Mouse (Mus musculus) spleen, adult 12 weeks (tissue): Measurements from ENCODE around the gene Gm10638.

Source experiments
- DNase-seq: peaks from one replicate; pipeline ENCODE4 v3.0.0; 2022; ENCODE audit warnings: low spot score

Gene Gm10638

DNA sequence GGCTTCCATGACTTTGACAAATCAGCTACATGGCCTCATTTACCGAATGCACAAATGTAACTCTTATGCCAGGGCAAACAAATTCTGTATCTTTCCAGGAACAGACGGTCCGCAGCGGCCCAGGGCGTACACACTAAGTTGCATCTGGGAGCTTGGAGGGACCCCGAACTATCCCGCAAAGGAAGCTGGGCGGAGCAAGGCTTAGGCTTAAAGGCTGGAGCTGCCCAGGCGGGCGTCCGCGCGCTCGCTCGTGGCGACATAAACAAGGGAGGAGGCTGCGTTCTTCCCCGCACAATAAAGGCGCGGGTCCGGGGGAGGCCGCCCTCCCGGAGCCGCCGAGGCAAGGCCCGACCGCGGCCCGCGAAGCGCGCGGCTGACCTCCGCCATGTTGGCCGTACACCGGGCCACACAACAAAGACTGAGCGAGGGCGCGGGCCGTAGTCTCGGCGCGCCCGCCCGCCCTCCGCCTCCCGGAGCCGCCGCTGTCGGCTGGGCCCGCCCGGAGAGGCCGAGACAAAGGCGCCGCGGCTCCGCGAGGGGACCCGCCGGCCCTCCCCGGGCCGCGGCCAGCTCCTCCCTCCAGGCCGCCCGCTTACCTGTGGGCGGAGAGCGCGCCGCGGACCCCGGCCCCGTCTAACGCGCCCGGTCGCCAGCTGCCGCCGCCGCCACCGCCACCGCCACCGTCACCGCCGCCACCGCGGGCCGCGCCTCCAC is at the start of gene Gm10638, which contains the start of gene Siah1a:
TSS of gene Gm10638 (plus strand) at position 479 of the 714 bp plus-strand sequence.
TSS of gene Siah1a (minus strand) at position 714 of the 714 bp plus-strand sequence.
- DNase-seq: peak; percentile 63

GRCm38 (mm10) chr8:86695703-86696102 is 49.8 kb upstream of the Gm10638 start:
- no peak for DNase-seq

GRCm38 (mm10) chr8:86698811-86699421 is 46.6 kb upstream of the Gm10638 start:
- no peak for DNase-seq

DNA sequence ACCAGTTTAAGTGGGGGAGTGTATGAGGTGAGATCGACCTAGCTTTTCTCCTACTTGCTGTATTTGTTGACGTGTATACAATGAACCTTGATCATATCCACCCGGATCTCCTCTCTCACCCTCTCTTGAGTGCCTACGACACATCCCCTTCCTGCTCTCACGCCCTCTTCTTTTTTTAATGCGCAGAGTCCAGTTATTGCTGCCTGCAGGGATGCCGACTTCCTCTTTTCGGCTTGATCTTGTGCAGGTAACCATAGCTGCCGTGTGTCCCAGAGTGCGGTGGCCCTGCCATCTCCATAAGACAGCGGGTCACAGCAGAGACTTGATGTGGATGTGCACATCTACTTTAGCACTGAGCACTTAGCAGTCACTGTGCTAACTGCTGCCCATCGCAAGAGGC is 46.0 kb upstream of the Gm10638 start:
- no peak for DNase-seq

DNA sequence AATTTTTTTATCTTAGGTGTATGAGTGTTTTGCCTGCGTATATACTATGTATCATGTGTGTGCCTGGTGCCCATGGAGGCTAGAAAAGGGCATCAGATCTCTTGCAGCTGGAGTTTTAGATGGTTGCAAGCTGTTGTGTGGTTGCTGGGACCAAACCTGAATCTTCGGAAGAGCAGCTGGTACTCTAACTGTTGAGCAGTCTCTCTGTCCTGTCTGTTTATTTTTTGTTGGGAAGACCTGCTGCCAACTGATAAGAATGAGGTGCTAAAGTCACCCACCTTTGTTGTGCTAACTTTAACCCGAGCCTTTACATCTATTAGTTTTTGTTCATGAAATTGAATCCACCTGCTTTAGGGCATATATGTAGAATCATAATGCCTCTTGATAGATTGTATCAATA is 43.0 kb upstream of the Gm10638 start:
- no peak for DNase-seq

DNA sequence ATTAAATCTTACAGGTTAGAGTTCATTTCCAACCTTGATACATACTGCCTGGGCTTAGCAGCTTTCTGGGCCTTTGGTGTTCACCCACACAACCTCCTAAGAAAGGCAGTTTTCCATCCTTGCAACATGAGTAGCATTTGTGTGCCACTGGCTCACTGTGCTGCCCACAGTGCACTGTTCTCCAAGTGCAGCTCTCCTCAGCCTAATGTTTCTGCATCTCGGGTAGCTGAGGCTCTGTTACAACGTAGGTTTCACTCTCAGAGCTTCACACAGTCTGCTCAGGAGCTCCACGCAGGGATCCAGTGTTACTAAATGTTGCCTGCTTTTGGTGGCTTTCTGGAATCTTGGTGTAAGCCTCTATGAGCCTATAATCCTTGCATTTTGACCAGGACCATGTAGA is 40.2 kb upstream of the Gm10638 start:
- no peak for DNase-seq

GRCm38 (mm10) chr8:86706756-86707155 is 38.7 kb upstream of the Gm10638 start:
- no peak for DNase-seq

- DNase-seq: peak; percentile 45
Measured at GRCm38 (mm10) chr8:86707873-86708272, 37.6 kb upstream of the Gm10638 start.

DNA sequence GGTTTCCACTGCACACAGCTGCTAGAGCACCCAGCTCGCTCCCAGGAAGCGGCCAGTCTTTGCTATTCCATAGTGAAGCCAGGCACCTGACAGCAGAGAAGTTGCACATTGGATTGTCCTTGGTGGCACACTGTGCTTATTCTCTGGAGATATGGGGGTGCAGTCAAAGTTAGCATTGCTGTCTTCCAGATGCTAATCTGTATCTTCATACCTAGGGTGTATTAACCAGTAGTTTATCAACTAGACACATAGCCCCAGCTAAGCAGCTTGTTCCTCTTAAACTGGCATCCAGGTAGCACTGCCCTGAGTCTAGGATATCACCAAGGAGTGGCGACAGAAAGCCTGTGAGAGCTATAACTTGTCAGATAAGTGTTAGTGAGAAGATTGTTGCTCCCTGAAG is 32.9 kb upstream of the Gm10638 start:
- no peak for DNase-seq

- no peak for DNase-seq
Measured at GRCm38 (mm10) chr8:86713407-86714188, 31.9 kb upstream of the Gm10638 start.

DNA sequence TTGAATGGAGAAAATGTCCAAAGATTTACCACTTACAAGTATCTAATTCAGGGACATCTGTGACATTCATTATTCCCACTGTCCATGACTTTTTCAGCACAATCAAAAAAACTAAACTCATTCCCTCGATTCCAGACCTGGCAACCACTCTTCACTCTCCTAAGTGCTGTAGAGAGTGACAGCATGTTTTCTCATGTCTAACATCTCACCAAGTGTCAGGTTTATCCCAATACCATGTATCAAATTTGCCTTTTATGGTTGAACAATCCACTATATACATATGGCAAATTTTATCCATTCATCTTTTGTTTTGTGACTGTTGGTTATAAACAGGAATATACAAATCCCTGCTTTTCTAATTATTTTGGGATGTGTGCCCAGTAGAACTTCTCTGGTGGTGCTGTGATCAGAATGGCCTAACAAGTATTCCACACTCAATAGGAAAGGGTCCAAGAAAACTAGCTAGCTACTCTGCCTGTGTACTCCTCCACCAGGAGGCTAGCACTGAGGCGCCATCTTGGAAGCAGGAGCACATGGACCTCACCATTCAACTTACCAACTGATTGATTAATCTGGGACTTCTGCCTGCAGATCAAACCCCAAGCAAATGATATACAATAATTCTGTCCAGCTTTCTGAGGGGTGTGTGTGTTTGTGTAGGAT is 27.0 kb upstream of the Gm10638 start:
- DNase-seq: no peak

GRCm38 (mm10) chr8:86719368-86719767 is 26.1 kb upstream of the Gm10638 start:
- no peak for DNase-seq

DNA sequence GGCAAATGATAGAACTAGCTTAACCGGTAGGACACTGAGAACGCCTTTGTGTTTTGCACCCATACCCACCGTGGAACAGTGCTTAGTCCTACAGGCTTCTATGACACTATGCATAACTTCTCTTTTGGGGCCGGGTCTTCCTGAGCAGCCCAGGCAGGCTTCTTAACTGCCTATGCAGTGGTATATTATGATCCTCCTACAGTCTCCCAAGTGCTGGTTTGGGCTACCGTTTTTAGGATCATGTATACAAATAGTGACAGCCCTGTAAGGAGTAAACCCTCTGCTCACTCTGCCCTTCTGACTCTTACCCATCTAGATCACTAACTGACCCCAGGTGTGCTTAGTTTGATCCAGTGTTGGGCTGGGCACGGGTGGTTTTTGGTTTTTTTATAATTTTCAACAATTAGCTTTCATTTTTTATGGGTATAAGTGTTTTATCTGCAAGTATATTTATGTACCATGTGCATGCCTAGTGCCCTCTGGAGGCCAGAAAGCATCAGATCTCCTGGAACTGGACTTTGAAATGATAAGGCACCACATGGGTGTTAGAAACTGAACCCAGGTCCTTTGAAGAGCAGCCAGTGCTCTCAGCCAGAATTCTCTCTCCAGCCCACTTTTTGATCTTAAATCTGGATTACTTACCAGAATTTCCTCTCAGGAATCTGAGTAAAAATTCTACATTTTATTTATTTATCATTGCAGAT is 24.6 kb upstream of the Gm10638 start:
- DNase-seq: no peak

- no peak for DNase-seq
Measured at GRCm38 (mm10) chr8:86721490-86721889, 24.0 kb upstream of the Gm10638 start.

DNA sequence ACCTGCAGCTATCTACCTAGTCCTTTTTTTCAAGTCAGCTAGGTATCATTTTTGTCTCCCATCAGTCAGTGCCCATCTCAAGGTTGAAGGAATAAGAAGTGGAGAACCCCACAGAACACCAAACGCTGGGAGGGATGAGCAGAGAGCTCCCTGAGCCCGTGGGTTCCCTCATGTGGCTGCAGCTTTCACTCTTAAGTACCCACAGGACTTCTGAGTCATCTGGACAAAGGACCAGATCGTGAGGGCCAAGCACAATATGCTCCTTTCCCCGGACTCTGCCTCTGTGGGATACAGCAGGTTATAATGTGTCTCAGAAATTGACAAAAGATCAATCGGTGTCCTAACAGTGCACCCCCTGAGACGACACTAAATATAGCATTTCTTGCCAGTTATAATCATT is 18.5 kb upstream of the Gm10638 start:
- no peak for DNase-seq

DNA sequence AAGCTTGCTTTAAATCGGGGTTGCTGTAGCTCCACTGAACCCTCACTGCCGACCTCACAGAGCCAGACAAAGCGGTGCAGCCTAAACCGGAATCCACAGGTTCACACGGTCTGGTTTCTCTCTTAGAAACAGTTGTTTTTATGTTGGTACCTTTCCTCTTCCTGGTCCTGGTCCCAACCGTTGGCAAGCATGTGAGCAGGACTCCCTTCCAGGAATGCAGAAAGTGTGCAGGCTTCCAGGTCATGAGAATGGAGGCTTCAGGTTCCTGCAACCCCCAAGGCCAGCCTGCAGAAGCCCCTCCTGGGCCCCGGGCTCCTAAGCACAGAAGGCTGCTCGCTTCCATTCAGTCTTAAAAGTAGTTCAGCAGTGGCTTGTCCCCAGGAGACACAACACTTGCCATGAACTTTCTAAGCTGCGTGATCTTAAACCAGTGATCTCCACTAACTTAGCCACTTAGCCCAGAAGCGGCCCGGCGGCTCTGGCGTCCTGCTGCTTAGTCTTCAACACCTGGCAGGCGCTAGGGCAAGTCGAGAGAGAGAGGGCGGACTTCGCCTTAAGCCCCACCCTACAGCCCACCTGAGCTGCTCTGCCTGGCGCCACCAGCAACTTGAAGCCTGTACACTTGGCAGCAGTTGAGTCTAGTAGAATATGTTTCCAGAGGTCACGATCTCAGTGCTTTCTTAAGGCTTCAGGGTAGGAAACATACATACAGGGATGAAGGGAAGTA is 17.1 kb upstream of the Gm10638 start:
- DNase-seq: no peak

- DNase-seq: no peak
Measured at GRCm38 (mm10) chr8:86730303-86730702, 15.2 kb upstream of the Gm10638 start.

- DNase-seq: no peak
Measured at GRCm38 (mm10) chr8:86730860-86731259, 14.6 kb upstream of the Gm10638 start.

DNA sequence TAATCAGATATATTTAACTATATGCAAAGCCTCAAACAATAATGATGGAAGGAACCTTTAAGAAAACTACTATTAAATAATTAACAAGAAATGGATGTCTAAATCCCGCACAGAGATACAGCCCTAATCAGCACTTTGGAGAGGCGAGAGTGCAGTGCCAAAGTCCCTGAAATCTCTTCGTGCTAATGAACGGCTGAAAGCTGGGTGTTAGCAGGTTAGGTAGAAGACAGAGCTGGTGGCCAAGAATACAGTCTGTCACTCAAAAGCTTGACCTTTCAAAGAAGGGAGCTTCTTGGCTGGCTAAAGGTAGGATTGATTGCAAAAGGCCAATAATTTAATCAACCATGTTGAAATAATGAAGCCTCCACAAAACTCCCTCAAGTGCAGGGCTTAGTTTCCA is 11.3 kb upstream of the Gm10638 start:
- no peak for DNase-seq

DNA sequence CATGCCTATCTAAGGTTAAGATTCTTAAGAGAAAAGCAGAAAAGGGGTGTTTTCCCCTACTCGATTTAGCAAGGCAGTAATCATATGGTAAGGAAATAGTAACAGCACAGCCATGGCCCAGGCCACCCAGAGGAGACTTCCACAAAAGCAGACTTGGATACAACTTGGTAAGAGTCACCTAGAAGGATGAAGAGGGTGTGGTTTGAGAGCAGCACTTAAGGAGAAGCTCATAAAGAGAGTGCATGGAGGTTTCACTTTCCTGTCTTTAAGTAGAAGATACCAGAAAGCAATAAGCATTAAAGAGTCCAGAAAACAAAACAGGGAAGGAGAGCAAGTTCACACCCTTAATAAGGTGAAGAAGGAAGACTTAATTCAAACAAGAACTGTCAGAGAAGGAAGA is 10.5 kb upstream of the Gm10638 start:
- DNase-seq: no peak

GRCm38 (mm10) chr8:86735446-86736111 is 9.9 kb upstream of the Gm10638 start:
- DNase-seq: no peak
